Comparison of ENCODE assay signal across 8 mouse cellular contexts in the genomic region with DNA sequence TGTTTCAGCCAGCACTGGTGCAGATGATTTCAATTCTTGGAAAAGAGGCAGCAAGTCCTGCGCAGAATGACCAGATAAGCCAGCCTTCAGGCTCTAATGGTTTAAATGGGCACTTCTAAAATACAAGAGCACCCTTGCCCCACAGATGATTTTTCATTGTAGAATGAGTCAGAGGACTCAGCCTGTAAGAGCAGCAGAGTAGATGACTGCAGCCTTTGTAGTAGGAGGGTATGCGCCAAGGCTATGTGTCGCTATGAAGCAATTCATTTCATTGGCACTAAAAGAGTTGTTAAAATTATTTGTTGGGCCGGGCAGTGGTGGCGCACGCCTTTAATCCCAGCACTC. TPM values are rescaled to one million over a fixed set of nuclear protein-coding genes. Genes with fewer than 3 reads are reported as not detected.
A peak's percentile ranks its signal among the peaks of the same experiment; 100 is the strongest.
DNase-seq lines count a peak whose midpoint lies in the region; ATAC-seq and TF ChIP-seq lines count a peak whose summit lies in the region.

No protein-coding gene starts in this region.

- TF ChIP-seq POLR2A in spleen, adult 2 months (IDR thresholded peaks at IDR 0.05; ENCODE audit: low read depth, low read length): no peak
- no peak for TF ChIP-seq POLR2A in limb, embryonic 14.5 days (IDR thresholded peaks at IDR 0.05; ENCODE audit: borderline replicate concordance, extremely low read depth, insufficient read depth, insufficient read length)

- H3K36me3 ChIP-seq in spleen, adult 2 months (ENCODE audit: control insufficient read depth, insufficient read depth, low read length): no peaks in the 10 kb centered on the region
- no peaks in the 10 kb centered on the region for H3K36me3 ChIP-seq in limb, embryonic 14.5 days (ENCODE audit: control insufficient read depth, insufficient read depth, low read length)
- H3K36me3 ChIP-seq in stomach, embryonic 16.5 days (ENCODE audit: control insufficient read depth, insufficient read depth, low read length): no peaks in the 10 kb centered on the region

- no peaks in the 10 kb centered on the region for H3K27me3 ChIP-seq in spleen, adult 2 months (ENCODE audit: control insufficient read depth, insufficient read depth, low read length)
- H3K27me3 ChIP-seq in limb, embryonic 14.5 days (ENCODE audit: control insufficient read depth, insufficient read depth, low read length): no peaks in the 10 kb centered on the region
- no peaks in the 10 kb centered on the region for H3K27me3 ChIP-seq in stomach, embryonic 16.5 days (ENCODE audit: control insufficient read depth, insufficient read depth, low read length)

- 59% methylated on average over 6 of the region's 6 CpGs for WGBS in spleen, adult 2 months
- WGBS in limb, embryonic 14.5 days: 48% methylated on average over 6 of the region's 6 CpGs
- WGBS in stomach, embryonic 16.5 days: 38% methylated on average over 6 of the region's 6 CpGs

- ATAC-seq in limb, embryonic 14.5 days (ENCODE audit: low FRiP score, low read depth): peak; percentile 11; the same call in 1 of the 2 replicates
- ATAC-seq in stomach, embryonic 16.5 days (ENCODE audit: insufficient read depth, low FRiP score): peak; percentile 17; the same call in 1 of the 2 replicates

- peak overlapping the region; percentile 65 for H3K27ac ChIP-seq in spleen, adult 2 months (ENCODE audit: insufficient read depth, low read length)
- peak overlapping the region; percentile 80 for H3K27ac ChIP-seq in limb, embryonic 14.5 days (replicated peaks; ENCODE audit: low read depth, low read length)
- peak overlapping the region; percentile 84 for H3K27ac ChIP-seq in stomach, embryonic 16.5 days (ENCODE audit: low read length)

- DNase-seq in spleen, adult 2 months (ENCODE audit: low read depth in 1 of 2, low spot score in 2 of 2): no peak
- no peak for DNase-seq in spleen, adult 12 weeks (ENCODE audit: low spot score)
- peak; percentile 47 for DNase-seq in fat pad, adult 2 months (ENCODE audit: extremely low read depth, low read depth, low spot score)
- DNase-seq in limb, embryonic 14.5 days (ENCODE audit: low spot score): peak; percentile 12
- no peak for DNase-seq in cerebellum, postnatal 4 days (ENCODE audit: low spot score in 2 of 2)
- no peak for DNase-seq in frontal cortex, postnatal 36 days (ENCODE audit: low spot score in 2 of 2)
- no peak for DNase-seq in gastrocnemius, postnatal 4 days (ENCODE audit: low spot score in 2 of 2)

- peak overlapping the region; percentile 82 for H3K4me2 ChIP-seq in limb, embryonic 14.5 days (replicated peaks; ENCODE audit: low read depth, low read length, severe bottlenecking)
- peak overlapping the region; percentile 92 for H3K4me2 ChIP-seq in stomach, embryonic 16.5 days (ENCODE audit: low read depth, low read length)

- peak overlapping the region; percentile 89; the same call in 1 of the 2 replicates for H3K4me3 ChIP-seq in spleen, adult 2 months (ENCODE audit: extremely low read depth, insufficient read depth, insufficient read length)
- H3K4me3 ChIP-seq in limb, embryonic 14.5 days (replicated peaks; ENCODE audit: low read length): peak overlapping the region; percentile 74
- peak overlapping the region; percentile 65 for H3K4me3 ChIP-seq in stomach, embryonic 16.5 days (replicated peaks; ENCODE audit: low read length)

- H3K9ac ChIP-seq in limb, embryonic 14.5 days (ENCODE audit: low read depth, low read length, severe bottlenecking): peak overlapping the region; percentile 80
- H3K9ac ChIP-seq in stomach, embryonic 16.5 days (ENCODE audit: low read length): peak overlapping the region; percentile 80

- H3K4me1 ChIP-seq in spleen, adult 2 months (ENCODE audit: control insufficient read depth, insufficient read depth, insufficient read length): 0 out of 2 replicates have a peak, but pooled peaks cover 3% of the 10 kb centered on the region
- H3K4me1 ChIP-seq in limb, embryonic 14.5 days (ENCODE audit: control insufficient read depth, insufficient read depth, low read length): 0 out of 2 replicates have a peak, but pooled peaks cover 6% of the 10 kb centered on the region
- no peaks in the 10 kb centered on the region for H3K4me1 ChIP-seq in stomach, embryonic 16.5 days (ENCODE audit: control insufficient read depth, insufficient read depth, low read length)

- H3K9me3 ChIP-seq in limb, embryonic 14.5 days (ENCODE audit: control insufficient read depth, low read length): no peaks in the 10 kb centered on the region
- no peaks in the 10 kb centered on the region for H3K9me3 ChIP-seq in stomach, embryonic 16.5 days (replicated peaks; ENCODE audit: control insufficient read depth, low read length)

- no peak for TF ChIP-seq CTCF in spleen, adult 2 months (IDR thresholded peaks at IDR 0.05; ENCODE audit: extremely low read depth, insufficient read depth, insufficient read length, insufficient replicate concordance)

RNA-seq across cellular contexts. Expression of gene Caprin2, which starts 0.4 kb away (rescaled TPM):
- polyA plus RNA-seq in spleen, adult 2 months (2012; rRNA removed): 2.1 and 2.9 TPM in 2 replicates
- polyA plus RNA-seq in limb, embryonic 14.5 days (2012; rRNA removed): 32.3 and 33.3 TPM in 2 replicates
- polyA plus RNA-seq in limb, embryonic 14.5 days (2014; fragmentation: Nextera tagmentation; extraction: Ambion mirVana): 8.9 and 10.5 TPM in 2 replicates
- 13.7 and 15.0 TPM in 2 replicates for polyA plus RNA-seq in stomach, embryonic 16.5 days (2015; fragmentation: Nextera tagmentation; extraction: Ambion mirVana)
- 10 to 100 TPM; 17.9 to 20.2 TPM for total RNA-seq in gastrocnemius, postnatal 4 days (2021)

RNA-seq across cellular contexts. Expression of gene Sinhcaf, which starts 49.8 kb away (rescaled TPM):
- polyA plus RNA-seq in spleen, adult 2 months (2012; rRNA removed): 2.7 and 2.8 TPM in 2 replicates
- 24.9 and 28.3 TPM in 2 replicates for polyA plus RNA-seq in limb, embryonic 14.5 days (2012; rRNA removed)
- polyA plus RNA-seq in limb, embryonic 14.5 days (2014; fragmentation: Nextera tagmentation; extraction: Ambion mirVana): 69.9 and 81.1 TPM in 2 replicates
- polyA plus RNA-seq in stomach, embryonic 16.5 days (2015; fragmentation: Nextera tagmentation; extraction: Ambion mirVana): 67.0 and 79.5 TPM in 2 replicates
- total RNA-seq in gastrocnemius, postnatal 4 days (2021): 10 to 100 TPM in 1 of 2 experiments, 1 to 10 TPM in 1; 8.3 to 12.0 TPM

Comparison
In these comparisons a context has a peak if more than half of its experiments do, and no peak if none do; other contexts are left out.
1. DNase-seq: peak in fat pad, adult 2 months (single experiment) and limb, embryonic 14.5 days (single experiment); none in spleen, adult 2 months (0 of 2), spleen, adult 12 weeks (single experiment), cerebellum, postnatal 4 days (0 of 2), frontal cortex, postnatal 36 days (0 of 2) and gastrocnemius, postnatal 4 days (0 of 2).
2. Peak in every context shown above with its lines, with median percentiles within 50 percentile points of each other: H3K27ac ChIP-seq and H3K4me3 ChIP-seq.